Mouse (Mus musculus): Measurements from ENCODE around the gene Apln.

GRCm38 (mm10) chrX:48016906-48017601 lies 17.6 kb downstream of the Apln start:
- TF ChIP-seq POLR2A (IDR thresholded peaks at IDR 0.05; ENCODE audit: low read depth, low read length) (no peak), CTCF (IDR thresholded peaks at IDR 0.05; ENCODE audit: extremely low read depth, insufficient read length, insufficient replicate concordance, low read depth, low read length) (no peak)
